Mouse (Mus musculus) ZHBTc4 (cell line): ENCODE measurements around the gene Sbsn.
"Not testable (repeated sequence)": the region's sequence is repeated elsewhere in the genome, so short reads cannot be mapped to it uniquely, and the experiment has no call there.

ENCODE experiments used
- DNase-seq: peaks from one replicate; pipeline ENCODE4 v3.0.0-alpha.2; 2011; ENCODE audit warnings: low read depth, low spot score

Sbsn gene

DNA sequence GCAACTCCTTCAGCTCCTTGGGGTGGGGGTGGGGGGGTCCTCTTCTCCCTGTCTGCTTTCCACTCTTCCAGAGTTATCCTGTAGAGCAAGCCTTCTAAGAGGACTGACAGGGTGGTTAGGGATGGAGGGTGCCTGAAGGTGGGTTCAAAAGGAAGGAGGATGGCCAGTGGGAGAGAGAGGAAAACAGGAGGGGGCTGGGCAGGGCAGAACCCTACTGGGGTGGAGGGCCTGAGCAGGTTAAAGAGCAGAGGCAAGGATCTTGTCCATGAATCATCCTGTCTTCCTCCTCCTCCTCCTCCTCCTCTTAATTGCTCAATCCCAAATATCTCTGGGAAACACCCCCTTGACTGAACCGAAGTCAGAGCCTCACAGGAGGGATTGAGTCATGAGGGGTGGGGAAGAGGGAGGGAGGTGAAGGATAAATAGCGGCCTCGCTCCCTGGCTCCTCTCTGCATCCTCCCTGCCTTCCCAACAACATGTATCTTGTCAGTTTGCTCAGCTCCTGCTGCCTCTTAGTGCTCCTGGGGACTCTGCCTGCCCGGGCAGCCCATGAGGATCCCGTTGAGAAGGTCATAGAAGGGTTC is at the start of gene Sbsn:
TSS of gene Sbsn (plus strand) at position 386 of the 584 bp plus-strand sequence.
- no peak for DNase-seq

DNA sequence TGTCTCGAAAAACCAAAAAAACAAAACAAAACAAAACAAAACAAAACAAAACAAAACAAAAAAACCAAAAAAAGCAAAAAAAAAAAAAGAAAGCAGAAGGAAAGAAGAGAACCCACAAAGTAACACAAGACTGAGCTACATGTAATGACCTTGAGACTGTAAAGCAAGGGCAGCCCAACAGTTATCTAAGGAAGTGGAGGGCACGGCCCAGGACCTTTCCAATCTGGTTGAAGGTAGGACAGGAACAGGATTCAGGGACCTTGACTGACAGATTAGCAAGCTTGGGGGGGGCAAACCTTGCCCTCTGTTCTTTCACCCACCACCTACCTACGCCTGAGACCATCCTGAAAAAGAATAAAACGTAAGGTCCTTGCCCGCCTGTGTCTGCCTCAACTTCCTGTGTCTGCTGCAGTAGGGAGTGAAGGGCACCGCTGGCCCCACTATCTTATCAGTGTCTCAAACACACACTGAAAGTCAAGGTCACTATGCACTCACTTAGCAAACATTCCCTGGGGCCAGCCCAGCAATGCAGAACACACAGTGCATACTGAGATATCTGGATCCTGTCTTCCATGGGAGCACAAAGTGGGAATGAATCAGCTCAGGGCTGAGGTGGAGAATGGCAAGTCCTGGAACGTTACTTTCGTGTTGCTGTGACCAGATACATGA is 44.9 kb upstream of the Sbsn start:
- no peak for DNase-seq

DNA sequence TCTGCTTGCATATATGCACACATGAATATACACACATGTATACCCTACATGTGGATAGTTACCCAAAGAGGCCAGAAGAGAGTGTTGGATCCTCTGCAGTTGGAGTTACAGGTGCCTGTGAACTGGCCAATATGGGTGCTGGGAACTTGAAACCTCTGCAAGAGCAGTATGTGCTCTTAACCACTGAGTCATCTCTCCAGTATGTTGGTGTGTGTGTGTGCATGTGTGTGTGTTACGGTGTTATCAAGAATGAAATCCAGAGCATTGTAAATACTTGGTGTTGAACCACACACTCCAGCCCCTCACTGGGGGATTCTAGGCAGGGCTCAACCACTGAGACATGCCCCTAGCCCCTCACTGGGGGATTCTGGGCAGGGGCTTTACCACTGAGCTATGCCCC is 43.8 kb upstream of the Sbsn start:
- no peak for DNase-seq

DNA sequence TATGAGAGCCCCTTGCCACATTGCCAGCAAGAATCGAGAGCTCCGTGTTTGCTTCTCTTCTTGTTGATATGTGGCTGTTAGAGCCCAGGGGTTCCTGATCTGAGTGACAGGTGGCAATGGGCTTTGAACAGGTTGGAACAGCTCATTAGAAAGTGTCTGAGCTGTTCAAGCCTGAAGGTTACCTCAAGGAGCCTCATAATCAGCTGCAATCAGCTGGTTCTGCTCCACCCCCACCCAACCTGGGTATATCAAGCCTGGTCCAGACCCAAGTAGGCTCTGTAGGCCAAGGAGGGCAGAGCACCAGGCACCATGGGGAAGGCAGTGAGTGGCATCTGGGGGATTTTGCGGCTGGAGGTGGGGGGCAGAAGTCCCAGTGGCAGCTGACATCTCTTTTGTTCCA is 39.3 kb upstream of the Sbsn start, which contains the start of gene Atp4a:
TSS of gene Atp4a (plus strand) at position 268 of the 400 bp plus-strand sequence.
- no peak for DNase-seq

DNA sequence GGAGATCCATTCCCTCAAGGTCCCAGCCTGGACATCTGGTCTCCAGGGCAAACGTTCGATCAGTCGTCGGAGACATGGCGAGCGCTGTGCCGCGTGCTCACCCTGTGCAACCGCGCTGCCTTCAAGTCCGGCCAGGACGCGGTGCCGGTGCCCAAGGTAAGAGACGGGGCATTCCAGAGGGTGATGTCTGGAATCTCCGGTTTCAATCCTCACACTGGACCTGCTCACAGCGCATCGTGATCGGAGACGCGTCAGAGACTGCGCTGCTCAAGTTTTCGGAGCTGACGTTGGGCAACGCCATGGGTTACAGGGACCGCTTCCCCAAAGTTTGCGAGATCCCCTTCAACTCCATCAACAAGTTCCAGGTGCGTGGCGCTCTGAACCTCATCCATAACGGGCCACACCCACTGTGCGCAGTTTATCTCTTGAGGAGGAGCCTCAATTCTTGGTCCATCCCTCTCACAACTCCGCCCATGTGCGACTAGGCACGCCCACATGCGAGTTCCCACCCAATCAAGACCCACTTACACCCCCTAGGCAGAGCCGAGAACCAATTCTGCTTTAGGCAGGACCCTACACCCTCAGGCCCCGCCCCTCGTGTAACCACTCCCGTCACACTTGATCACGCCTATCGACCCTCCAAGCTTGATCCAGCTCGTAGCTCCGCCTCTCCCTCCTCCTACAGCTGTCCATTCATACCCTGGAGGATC is 34.1 kb upstream of the Sbsn start:
- peak; percentile 100 for DNase-seq

DNA sequence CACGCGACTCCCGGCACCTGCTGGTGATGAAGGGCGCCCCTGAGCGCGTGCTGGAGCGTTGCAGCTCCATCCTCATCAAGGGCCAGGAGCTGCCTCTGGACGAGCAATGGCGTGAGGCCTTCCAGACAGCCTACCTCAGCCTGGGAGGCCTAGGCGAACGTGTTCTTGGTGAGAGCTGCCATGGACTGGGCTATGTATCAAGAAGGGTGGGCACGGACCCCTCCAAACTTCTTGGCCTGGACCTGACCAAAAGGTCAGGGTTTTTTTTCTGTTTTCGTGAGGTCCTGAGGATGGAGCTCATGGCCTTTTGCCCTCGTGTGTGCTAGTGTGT is 33.6 kb upstream of the Sbsn start:
- no peak for DNase-seq

DNA sequence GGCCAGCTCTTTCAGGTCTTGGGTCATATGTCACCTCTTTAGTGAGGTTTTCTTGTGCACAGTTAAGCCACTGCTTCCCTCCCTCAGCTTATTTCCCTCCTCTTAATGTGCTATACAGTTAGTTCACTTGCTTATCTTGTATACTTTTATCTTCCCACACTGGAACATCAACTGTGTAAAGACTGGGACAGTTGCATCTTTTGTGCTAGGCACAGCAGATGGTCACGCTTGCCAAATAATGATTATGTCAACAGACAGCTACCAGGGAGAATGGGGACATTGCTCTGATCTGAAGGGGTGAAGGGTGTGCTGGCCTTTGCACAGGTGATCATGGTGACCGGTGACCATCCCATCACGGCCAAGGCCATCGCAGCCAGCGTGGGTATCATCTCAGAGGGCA is 31.6 kb upstream of the Sbsn start:
- DNase-seq: no peak

DNA sequence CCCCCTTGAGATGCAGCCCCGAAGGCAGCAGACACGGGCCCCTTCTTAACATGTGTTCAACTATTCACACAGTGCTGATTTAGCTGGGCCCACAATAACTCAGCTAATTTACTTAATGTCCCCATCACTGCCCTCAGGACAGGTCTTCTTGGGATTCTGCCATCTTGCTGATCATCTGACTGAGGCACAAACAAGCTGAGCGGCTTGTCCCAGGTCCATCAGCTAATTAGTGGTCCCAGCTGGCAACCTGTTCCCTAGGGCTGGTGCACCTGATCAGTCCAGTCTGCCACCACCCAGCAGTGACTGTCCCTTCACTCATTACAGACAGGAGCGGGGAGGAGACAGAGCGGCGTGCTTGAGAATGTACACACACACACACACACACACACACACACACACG is 30.0 kb upstream of the Sbsn start:
- no peak for DNase-seq

DNA sequence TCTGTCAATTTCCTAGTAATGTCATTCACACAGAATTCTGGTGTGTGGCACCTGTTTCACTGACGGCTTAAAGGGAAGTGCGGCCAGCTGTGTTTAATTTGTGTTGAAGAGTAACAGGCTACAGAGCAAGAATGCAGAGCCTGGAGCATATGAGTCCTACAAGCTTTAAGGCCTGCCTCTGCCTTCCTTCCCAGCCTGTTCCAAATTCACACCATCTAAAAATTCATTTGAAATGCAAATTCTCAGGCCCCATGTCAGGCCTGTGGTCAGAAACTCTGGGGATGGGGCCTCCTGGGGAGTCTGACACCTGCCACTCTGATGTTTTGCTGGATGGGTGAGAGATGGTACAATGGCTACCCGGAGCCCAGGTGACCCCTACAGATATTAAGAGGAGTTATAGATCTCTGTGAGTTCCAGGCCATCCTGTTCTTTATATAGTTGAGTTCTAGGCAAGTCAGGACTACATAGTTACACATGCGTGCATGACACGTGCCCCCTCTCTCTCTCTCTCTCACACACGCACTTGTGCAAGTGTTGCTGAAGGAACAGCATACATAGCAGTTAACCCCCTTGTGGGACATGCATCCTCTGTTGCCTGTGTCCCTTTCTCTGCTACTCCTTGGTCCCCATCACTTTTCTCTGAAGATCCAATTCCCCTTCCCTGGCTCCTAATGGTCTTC is 27.9 kb upstream of the Sbsn start:
- DNase-seq: no peak

DNA sequence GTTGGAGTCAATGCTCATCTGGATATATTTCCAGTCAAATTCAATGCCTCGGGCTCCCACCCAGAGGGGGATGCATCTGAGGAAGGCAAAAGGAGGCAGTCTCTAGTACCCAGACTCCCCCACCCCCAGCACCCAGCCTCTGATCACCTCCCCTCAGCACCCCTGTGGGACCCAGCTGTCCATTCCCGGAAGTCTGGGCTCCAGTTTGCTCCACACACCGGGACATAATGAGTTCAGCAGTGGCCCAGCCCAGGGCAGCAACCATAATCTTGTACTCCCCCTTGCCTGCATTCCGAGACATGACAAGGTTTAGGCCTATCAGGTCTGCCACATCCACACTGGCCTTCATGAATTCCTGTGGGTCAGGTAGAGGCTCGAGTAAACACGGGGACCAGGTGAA is 23.1 kb upstream of the Sbsn start:
- no peak for DNase-seq

DNA sequence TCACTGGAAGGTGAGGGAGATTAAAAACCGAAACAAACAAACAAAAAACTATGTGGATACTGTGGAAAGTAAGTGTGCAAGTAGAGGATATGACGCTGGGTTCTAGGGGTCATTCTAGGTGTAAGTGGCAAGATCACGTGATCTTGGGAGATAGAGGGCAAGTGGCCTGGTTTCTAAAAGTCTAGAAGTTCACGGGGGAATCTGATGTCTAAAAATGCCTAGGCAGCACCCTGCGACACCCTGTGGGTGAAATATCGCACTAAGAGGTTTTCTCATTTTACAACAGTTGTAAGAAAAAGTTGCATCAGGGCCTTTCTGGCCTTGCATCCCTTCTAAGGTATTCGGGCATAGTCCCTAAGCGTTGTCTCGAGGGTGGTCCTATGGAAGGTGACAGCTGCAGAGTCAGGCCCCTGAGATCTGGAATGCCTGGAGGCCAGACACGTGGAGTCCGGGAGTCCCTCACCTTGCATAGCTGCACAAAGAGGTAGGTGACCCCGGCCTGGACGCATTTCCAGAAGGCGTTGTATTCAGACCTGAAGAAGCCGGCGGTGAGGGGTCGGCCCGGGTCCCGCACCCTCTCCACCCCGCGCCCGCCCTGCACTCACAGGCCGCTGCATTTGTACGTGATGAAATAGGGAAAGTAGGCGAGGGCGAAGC is 22.4 kb upstream of the Sbsn start:
- no peak for DNase-seq

DNA sequence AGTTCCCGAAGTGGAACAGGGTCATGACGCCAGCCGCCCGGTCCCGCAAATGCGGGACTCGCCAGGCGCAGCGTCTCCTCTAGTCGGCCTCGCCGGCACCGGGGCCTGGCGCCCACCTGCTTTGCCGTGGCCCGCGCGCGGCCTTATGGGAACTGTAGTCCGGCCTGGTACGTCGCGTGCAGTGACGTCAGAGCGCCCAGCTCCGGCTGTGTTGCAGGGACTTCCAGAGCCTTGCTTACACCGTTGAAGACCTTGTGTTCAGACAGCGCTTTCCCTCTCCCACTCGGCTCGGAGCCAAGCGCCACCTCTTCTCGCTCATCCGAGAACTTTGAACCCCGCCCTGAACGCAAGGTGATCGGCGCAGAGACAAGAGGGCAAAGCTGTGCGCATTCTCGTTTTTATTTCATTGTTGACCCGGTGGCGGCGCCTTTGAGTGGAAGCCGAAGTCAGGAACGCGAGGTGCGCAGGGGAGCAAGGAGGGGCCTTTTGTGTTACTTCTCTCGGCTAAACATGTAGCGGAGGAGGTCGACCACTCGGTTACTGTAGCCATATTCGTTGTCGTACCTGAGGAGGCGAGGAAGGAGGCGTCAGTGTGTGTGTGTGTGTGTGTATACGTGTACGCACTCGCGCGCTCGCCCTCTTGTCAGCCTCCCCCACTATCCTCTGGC is 21.7 kb upstream of the Sbsn start, which contains the start of gene Tmem147:
TSS of gene Tmem147 (minus strand) at position 145 of the 668 bp plus-strand sequence.
- DNase-seq: peak; percentile 98

DNA sequence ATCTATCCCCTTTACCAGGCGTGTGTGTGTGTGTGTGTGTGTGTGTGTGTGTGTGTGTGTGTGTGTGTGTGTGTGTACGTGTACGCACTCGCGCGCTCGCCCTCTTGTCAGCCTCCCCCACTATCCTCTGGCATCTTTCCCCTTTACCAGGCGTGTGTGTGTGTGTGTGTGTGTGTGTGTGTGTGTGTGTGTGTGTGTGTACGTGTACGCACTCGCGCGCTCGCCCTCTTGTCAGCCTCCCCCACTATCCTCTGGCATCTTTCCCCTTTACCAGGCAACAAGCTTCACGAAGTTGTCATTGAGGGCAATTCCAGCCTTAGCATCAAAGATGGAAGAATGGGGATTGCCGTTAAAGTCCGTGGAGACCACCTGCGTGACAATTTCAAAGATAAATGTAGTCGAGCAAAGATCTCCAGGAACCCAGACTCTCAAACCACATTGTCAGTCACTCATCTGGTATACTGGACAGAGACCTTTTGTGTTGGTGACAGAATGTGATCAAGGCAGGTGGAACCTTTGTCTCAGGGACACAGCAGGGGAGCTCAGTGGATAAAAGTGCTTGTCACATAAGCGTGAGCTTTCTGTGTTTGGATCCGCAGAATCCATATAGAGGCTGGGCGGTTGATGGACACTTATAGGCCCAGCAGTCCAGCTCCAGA is 21.1 kb upstream of the Sbsn start:
- DNase-seq: peak; percentile 36

DNA sequence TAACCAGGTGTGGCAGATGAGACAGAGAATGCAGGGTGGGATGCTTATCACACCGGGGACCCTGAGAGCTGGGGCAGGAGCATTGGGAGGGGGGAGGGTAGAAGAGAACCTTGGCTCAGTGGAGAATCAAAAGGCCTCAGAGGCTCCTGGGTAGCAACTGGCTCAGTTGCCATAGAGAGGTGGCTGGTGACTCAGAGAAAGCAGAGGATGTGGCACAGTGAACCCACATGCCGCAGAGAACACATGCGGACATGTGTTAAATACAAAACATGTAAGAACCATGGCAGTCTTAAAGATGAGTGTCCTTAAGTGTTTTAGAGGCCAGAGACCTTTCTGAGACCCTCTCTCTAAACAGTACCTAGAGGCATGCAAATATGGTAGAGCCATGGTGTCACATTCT is 15.1 kb upstream of the Sbsn start:
- DNase-seq: no peak

DNA sequence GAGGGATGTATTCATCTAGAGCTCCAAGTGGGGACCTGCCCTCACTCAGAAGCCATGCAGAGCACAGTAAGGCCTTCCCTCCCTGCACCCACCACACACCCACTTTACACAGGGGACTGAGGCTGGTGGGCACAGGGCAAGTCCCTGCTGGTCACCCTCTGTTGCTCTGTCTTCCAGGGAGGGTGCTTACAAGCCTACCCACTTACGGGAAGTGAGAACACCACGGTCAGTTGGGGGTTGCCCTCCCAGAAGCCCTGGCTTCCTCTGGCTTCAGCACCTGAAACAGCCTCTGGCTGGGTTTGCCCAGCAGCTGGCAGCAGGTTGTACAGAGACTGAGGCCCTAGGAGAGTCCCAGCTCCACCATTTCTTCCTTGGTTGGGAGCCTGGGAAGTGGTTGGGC is 8.7 kb upstream of the Sbsn start:
- DNase-seq: not testable (repeated sequence)

DNA sequence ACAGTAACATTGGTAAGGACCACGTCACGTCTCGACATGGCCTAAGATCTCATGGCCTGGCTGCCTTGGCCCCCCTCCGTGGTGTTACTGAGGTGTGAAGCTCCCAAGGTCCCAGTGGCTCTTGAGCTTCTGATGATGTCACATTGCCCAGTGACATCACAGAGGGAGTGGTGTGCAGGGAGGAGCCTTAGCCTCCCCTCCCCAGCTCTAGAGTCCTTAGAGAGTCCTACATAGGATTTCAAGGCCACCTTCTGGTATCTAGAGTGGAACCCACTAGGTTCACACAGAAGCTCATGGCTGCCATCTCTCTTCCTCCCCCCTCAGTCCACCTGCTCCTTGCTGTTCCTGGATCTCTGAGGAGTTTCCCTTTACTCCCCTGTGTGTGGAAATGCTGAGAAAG is 7.7 kb upstream of the Sbsn start, which contains the start of gene Gapdhs:
TSS of gene Gapdhs (minus strand) at position 65 of the 400 bp plus-strand sequence.
- DNase-seq: not testable (repeated sequence)

DNA sequence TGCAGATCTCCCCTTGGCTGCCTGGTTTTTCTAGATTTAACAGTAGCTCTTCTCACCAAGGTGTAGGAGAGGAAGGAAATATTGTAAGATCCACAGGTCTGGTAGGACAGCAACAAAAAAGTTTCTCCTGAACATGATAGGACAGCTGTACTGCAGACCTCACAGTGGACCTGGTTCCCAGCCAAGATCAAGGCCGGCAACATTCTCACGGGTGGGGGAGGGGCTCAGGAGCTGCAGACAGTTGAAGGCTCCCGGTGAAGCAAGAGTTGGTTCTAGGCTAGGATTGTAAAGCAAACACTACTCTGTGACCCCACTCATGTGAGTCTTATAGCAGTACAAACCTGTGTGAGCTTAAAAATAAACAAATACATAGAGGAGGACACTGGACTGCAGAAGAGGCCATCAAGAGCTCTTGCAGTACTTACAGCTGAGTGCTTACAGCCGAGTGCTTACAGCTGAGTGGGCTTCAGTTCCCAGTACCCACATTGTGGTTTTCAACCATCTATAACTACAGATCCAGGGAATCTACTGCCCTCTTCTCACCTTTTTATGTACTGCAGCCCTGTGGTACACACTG is 7.2 kb upstream of the Sbsn start:
- no peak for DNase-seq

DNA sequence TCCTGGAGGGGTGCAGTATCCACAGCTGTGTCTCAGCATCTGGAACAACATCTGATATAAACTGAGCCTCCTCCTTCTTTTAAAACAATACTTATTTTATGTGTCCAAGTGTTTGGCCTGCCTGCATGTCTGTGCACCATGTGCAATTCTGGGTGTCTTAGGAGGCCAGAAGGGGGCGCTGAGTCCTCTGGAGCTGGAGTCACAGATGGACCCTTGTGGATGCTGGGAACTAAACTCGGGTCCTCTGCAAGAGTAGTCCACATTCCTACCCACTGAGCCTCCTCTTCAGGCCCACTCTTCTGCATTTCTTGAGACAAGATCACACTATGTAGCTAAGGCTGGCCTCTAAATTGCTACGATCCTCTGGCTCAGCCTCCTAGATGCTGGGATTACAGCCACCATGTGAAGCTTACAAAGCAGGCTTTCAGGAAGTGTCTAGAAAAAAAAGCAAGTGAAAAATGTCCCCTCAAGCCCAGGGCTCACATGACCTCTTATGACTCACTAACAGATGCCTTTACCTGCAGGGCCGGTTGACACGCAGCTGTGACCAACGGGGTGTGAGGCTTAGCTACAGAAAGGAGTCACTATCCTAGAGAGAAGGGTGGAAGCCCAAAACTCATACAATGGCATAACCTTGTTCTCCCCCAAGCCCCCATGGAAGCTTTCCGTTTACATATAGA is 3.6 kb upstream of the Sbsn start:
- DNase-seq: peak; percentile 54

DNA sequence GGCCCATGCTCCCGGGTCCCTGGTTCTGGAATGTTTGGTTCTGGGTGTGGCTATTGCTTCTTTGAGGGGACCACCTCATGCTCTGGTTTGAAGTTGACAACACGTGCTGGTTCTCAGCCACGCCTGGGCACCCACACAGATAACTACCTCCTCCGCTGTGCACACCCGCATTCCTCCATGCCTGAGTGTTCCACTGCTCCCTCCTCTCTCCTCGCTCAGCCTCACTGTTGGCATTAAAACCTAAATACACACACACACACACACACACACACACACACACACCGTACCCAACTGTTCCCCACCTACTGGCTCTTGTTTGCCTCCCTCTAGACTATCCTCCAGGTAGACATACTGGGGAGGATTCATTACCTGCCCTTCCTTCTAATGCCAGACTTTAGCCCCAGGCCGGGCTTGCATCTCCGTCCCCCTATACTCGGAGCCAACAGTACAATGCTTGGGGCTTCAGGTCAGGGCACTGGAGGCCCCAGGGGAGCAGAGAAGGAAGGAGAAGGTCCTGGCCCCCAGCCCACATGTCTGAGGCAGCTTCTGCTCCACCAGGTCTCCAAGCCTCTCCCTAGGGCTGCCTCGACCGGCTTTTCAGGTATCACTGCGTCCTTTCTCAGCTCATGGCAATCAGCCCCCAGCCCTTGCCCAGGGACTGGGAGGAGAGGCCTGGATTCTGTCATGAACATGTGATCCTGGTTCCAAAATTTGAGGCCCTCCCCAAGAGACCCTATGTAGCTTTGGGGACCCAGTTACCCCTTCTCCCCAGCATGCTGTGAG is 1.3 kb upstream of the Sbsn start:
- DNase-seq: no peak
